Mouse (Mus musculus): Measurements from ENCODE around the gene Ptpn23. TPM values are rescaled to one million over a fixed set of nuclear protein-coding genes. Genes with fewer than 3 reads are reported as not detected.
A peak's percentile ranks its signal among the peaks of the same experiment; 100 is the strongest.
"Not testable (repeated sequence)": the region's sequence is repeated elsewhere in the genome, so short reads cannot be mapped to it uniquely, and the experiment has no call there.

Ptpn23 gene
- 10 to 100 TPM; 15.4 to 17.6 TPM for total RNA-seq (2021)
- long read RNA-seq, experiment 1, partial matches to known transcripts = 2 of 2 reads
- long read RNA-seq, experiment 1, other reads (novel, unspliced or antisense) = 0 of 2 reads
- long read RNA-seq, experiment 2, partial matches to known transcripts = 1 of 1 reads
- long read RNA-seq, experiment 2, other reads (novel, unspliced or antisense) = 0 of 1 reads

GRCm38 (mm10) chr9:110408099-110408773 lies at the start of gene Ptpn23:
TSS of gene Ptpn23 (minus strand) at chr9:110408213.
- peak; percentile 95 to 97 for DNase-seq
- intact Hi-C loops (cut with DNase I) = loop anchor here (5.0 kb wide), 1 partner anchor 76 kb away; the partner anchor contains the start of gene Scap

GRCm38 (mm10) chr9:110452523-110452922 lies 44.5 kb upstream of the Ptpn23 start:
- no peak for DNase-seq
- intact Hi-C loops (cut with DNase I) = no loop called here

- intact Hi-C loops (cut with DNase I) = loop anchor here (5.0 to 10.0 kb wide), 4 partner anchors 86 to 336 kb away; partner anchors contain the start of gene Setd2
- DNase-seq = peak; percentile 67 to 80
Measured at GRCm38 (mm10) chr9:110448857-110449617, 41.0 kb upstream of the Ptpn23 start.

GRCm38 (mm10) chr9:110448356-110448755 lies 40.3 kb upstream of the Ptpn23 start:
- intact Hi-C loops (cut with DNase I) = loop anchor here (5.0 to 10.0 kb wide), 4 partner anchors 86 to 336 kb away; partner anchors contain the start of gene Setd2

GRCm38 (mm10) chr9:110440559-110440958 lies 32.5 kb upstream of the Ptpn23 start:
- intact Hi-C loops (cut with DNase I) = loop anchor here (10.0 kb wide), 2 partner anchors 94 to 344 kb away; partner anchors contain the start of gene Setd2
- DNase-seq = no peak

More at GRCm38 (mm10) chr9:110448356-110448755, 40.3 kb upstream of the Ptpn23 start:
- no peak for DNase-seq

GRCm38 (mm10) chr9:110440049-110440448 lies 32.0 kb upstream of the Ptpn23 start:
- DNase-seq = no peak
- intact Hi-C loops (cut with DNase I) = loop anchor here (10.0 kb wide), 2 partner anchors 95 to 345 kb away; partner anchors contain the start of gene Setd2

- no peak for DNase-seq
- intact Hi-C loops (cut with DNase I) = no loop called here
Measured at GRCm38 (mm10) chr9:110436041-110436440, 28.0 kb upstream of the Ptpn23 start.

- DNase-seq = no peak
- intact Hi-C loops (cut with DNase I) = no loop called here
Measured at GRCm38 (mm10) chr9:110433045-110433444, 25.0 kb upstream of the Ptpn23 start.

- intact Hi-C loops (cut with DNase I) = no loop called here
- no peak for DNase-seq
Measured at GRCm38 (mm10) chr9:110431241-110431640, 23.2 kb upstream of the Ptpn23 start.

- DNase-seq = no peak
- intact Hi-C loops (cut with DNase I) = loop anchor here (10.0 kb wide), 1 partner anchor 535 kb away; the partner anchor contains the start of gene Lrrc2
Measured at GRCm38 (mm10) chr9:110419511-110420112, 11.6 kb upstream of the Ptpn23 start, which contains the start of gene Ngp. TSS of gene Ngp (plus strand) at chr9:110419747.

GRCm38 (mm10) chr9:110413785-110414184 lies 5.8 kb upstream of the Ptpn23 start:
- peak; percentile 28 to 61 for DNase-seq
- intact Hi-C loops (cut with DNase I) = loop anchor here (5.0 to 10.0 kb wide), 5 partner anchors 54 to 541 kb away; partner anchors contain the start of gene Lrrc2

- DNase-seq = no peak
- intact Hi-C loops (cut with DNase I) = loop anchor here (5.0 to 10.0 kb wide), 5 partner anchors 54 to 542 kb away; partner anchors contain the start of gene Lrrc2
Measured at GRCm38 (mm10) chr9:110412926-110413325, 4.9 kb upstream of the Ptpn23 start.

GRCm38 (mm10) chr9:110410908-110411887 lies 3.2 kb upstream of the Ptpn23 start:
- intact Hi-C loops (cut with DNase I) = loop anchor here (2.0 to 10.0 kb wide), 7 partner anchors 56 to 544 kb away; partner anchors contain the start of genes Lrrc2 and Setd2
- DNase-seq = peak; percentile 85 to 89

GRCm38 (mm10) chr9:110407311-110408098 lies 508 bp downstream of the Ptpn23 start:
- intact Hi-C loops (cut with DNase I) = loop anchor here (5.0 kb wide), 1 partner anchor 75 kb away; the partner anchor contains the start of gene Scap
- no peak for DNase-seq

- not testable (repeated sequence) for DNase-seq
Measured at GRCm38 (mm10) chr9:110403240-110403639, 4.8 kb downstream of the Ptpn23 start.

GRCm38 (mm10) chr9:110402731-110403130 lies 5.3 kb downstream of the Ptpn23 start:
- intact Hi-C loops (cut with DNase I) = no loop called here
- no peak for DNase-seq

More at GRCm38 (mm10) chr9:110403240-110403639, 4.8 kb downstream of the Ptpn23 start:
- intact Hi-C loops (cut with DNase I) = not testable (repeated sequence)

- intact Hi-C loops (cut with DNase I) = no loop called here
- DNase-seq = peak; percentile 67 to 78
Measured at GRCm38 (mm10) chr9:110400650-110401049, 7.4 kb downstream of the Ptpn23 start.

- no peak for DNase-seq
Measured at GRCm38 (mm10) chr9:110393295-110393694, 14.7 kb downstream of the Ptpn23 start.

More at GRCm38 (mm10) chr9:110393295-110393694, 14.7 kb downstream of the Ptpn23 start:
- intact Hi-C loops (cut with DNase I) = no loop called here

Data from heart, postnatal 14 days (tissue).